Mouse (Mus musculus) G1E (cell line): ENCODE data around the gene BC029722.

Experiments used
- CTCF ChIP-seq: IDR thresholded peaks from 2 replicates; pipeline ENCODE4 v1.5.1; 2012; ENCODE audit warnings: low read depth, low read length, inconsistent platforms, mixed read lengths
- GATA1 ChIP-seq: IDR thresholded peaks from 2 replicates; pipeline ENCODE4 v1.6.1; 2012; ENCODE audit warnings: borderline replicate concordance, low read length, inconsistent platforms, mixed read lengths

GRCm38 (mm10) chr2:155775685-155776263 is 43.5 kb downstream of the BC029722 start:
- no peak for TF ChIP-seq GATA1
- TF ChIP-seq CTCF: no peak
